Mouse (Mus musculus): Measurements from ENCODE around the gene Fcgr1.
A peak's percentile ranks its signal among the peaks of the same experiment; 100 is the strongest.
"Not testable (repeated sequence)": the region's sequence is repeated elsewhere in the genome, so short reads cannot be mapped to it uniquely, and the experiment has no call there.

Gene Fcgr1

DNA sequence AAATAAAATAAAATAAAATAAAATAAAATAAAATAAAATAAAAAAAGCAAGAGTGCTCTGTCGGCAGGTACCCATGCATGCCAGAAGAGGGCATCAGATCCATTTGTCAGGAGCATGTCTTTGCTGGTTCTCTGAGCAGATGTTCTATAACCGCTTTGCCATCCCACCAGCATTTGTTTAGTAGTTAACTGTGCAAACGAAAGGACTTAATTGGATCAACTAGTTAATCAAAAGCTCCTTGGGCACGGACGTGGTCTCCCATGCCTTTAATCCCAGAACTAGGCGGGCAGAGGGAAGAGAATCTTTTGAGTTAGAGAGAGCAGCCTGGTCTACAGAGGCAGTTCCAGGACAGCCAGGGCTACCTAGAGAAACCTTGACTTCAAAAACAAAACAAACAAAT, 33.4 kb upstream of the Fcgr1 start:
- DNase-seq: no peak

DNA sequence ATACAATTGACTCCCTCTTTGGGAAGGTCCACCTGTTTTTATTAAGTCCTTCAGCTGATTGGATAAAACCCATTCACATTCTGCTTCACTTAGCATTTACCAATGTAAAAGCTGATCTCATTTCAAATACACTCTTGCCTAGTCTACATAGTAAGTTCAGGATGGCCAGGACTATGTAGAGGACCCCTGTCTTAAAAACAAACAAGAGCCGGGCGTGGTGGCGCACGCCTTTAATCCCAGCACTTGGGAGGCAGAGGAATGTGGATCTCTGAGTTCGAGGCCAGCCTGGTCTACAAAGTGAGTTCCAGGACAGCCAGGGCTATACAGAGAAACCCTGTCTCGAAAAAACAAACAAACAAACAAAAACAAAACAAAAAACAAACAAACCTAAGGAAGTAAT, 30.0 kb upstream of the Fcgr1 start:
- not testable (repeated sequence) for DNase-seq

- DNase-seq: no peak
Observed at GRCm38 (mm10) chr3:96322609-96323008, 28.8 kb upstream of the Fcgr1 start.

DNA sequence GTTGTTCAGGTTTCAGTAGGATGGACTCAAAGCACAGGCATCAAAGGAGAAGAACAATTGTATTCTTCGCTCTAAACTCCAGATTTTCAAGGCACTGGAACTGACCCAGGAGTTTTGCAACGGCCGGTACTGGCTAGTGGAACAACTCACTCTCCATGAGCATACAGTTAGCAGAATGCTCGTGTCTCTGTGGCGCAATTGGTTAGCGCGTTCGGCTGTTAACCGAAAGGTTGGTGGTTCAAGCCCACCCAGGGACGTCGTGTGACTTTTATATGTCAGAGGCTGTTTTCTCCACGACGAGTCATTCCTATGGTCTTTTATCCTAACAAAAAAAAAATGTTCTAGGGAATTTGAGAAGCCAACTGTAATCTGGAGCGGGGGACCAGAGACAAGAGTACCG, 28.1 kb upstream of the Fcgr1 start:
- DNase-seq: no peak

DNA sequence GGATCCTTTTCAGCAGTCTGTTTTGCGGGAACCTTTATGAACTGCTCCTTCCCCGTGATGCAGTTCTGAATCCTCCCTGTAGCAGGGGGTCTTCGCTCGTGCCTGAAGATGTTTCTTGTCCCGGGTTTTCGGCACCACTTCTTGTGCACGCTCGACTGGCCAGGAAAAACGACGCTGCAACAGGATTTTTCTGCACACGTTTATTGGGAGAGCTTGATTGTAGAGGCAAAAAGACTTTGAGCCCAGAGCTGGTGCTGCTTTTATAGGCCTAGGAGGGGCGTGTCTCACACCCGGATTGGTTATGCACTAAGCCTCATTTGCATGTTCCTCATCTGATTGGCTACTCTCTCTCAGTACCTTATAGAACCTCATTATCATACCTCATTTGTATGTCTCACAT, 26.2 kb upstream of the Fcgr1 start:
- not testable (repeated sequence) for DNase-seq

GRCm38 (mm10) chr3:96312341-96313098, 18.8 kb upstream of the Fcgr1 start:
- no peak for DNase-seq

GRCm38 (mm10) chr3:96309441-96309840, 15.7 kb upstream of the Fcgr1 start:
- DNase-seq: no peak

DNA sequence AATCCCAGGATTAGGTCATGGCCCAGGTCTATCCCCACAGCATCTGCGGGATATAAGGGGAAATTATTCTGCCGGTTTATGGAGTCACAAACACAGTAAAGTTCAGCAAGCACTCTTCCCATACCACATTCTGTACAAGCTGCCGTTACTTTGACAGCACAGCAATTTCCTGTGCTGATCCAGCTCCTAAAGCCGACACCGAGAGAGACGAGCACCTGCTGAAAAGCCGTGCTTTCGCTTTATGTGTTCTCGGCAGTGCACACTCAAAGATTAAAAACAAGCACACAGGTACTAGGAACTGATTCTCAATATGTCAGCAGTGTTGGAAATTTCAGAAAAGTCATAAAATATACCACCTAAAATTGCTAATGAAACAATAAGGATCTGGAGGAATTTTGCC, 12.7 kb upstream of the Fcgr1 start:
- DNase-seq: no peak

- DNase-seq: no peak
Observed at GRCm38 (mm10) chr3:96302076-96302475, 8.3 kb upstream of the Fcgr1 start.

- no peak for DNase-seq
Observed at GRCm38 (mm10) chr3:96300706-96301529, 7.1 kb upstream of the Fcgr1 start.

DNA sequence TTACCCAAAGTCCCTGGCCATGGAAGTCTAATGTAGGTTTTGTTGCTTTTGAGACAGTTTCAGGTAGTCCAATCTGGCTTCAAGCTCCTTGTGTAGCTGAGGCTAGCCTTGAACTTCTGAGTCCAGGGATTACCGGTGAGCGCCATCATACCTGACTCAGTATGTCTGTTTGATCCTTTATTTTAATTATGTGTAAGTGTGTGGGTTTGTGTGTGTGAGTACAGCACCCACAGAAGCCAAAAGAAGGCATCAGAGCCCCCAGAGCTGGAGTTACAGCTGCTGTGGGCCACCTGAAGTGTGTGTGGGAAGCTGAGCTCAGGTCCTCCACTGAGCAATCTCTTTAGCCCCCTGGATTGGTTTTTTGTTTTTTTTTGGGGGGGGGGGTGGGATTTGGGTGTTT, 5.8 kb upstream of the Fcgr1 start:
- no peak for DNase-seq

DNA sequence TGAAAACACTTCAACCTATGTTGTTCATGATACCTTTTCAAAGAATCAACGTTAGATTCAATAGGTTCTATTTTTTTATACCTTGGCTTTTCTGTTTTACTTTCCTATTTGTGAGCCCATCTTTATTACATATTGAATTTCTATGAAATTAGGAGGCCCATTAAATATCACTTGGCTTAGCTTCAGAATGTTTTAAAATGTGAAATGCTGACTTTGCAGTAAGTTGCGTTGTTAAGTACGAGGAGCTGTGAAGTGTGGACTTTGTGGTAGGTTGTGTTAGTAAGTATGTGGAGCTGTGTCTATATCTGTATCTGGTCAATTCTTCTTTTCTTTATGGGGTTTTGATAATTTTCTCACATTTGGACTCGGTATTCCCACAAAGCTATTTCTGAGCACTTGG, 4.6 kb upstream of the Fcgr1 start:
- no peak for DNase-seq

DNA sequence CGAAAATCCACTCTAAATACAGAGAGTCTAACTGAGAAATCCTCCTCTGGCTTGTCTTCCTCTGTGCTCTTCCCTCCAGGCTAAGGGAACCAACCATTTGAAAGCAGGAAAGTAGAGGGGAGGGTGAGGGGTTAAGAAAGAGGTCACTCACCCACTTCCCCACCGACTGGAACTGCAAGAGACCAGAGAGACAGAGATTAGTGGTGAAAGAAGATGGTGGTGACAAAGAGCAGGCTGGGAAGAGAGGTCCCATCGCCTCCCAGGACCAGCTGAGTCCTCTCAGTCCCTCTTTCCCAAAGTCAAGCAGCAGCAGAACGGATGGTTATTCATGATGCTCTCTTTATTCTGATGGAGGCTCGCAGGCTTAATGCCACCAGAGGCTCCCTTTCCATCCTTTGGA, 401 bp downstream of the Fcgr1 start:
- no peak for DNase-seq

GRCm38 (mm10) chr3:96292641-96293040, 1.1 kb downstream of the Fcgr1 start:
- DNase-seq: no peak

DNA sequence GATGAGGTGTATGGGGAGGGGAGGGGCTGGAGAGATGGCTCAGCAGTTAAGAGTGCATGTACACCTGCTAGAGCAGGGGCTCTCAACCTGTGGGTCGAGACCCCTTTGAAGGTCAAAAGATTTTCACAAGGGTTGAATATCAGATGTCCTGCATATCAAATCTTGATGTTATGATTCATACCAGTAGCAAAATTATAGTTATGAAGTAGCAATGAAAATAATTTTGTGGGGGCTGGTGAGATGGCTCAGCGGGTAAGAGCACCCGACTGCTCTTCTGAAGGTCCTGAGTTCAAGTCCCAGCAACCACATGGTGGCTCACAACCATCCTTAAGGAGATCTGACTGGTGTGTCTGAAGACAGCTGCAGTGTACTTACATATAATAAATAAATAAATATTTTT, 3.0 kb downstream of the Fcgr1 start:
- DNase-seq: not testable (repeated sequence)

GRCm38 (mm10) chr3:96289201-96289600, 4.6 kb downstream of the Fcgr1 start:
- DNase-seq: no peak

GRCm38 (mm10) chr3:96287334-96287733, 6.4 kb downstream of the Fcgr1 start:
- DNase-seq: peak in 1 of 2 experiments; percentile 31

DNA sequence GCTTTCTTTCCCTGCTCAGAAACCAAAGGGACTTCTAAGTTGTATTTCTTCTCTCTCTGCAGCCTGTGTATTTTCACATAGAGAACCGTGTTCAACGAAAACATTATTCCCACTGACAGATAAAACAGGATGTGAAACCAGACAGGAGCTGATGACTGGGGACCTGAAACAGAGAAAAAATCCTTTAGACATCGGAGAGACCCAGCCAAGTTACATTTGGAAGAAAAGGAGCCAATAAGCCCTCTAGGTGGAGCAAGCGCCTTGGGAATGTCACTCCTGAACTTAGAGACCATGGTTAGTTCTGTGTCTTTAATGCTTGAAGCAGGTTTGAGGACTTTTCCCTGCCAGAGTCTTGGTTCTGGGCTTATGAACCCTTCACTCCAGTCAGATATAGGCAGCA, 9.3 kb downstream of the Fcgr1 start:
- peak; percentile 46 to 47 for DNase-seq

- DNase-seq: no peak
Observed at GRCm38 (mm10) chr3:96280660-96281059, 13.1 kb downstream of the Fcgr1 start.

- peak; percentile 95 to 96 for DNase-seq
Observed at GRCm38 (mm10) chr3:96277800-96278624, 15.8 kb downstream of the Fcgr1 start.

GRCm38 (mm10) chr3:96277428-96277799, 16.4 kb downstream of the Fcgr1 start:
- peak; percentile 63 to 64 for DNase-seq

DNA sequence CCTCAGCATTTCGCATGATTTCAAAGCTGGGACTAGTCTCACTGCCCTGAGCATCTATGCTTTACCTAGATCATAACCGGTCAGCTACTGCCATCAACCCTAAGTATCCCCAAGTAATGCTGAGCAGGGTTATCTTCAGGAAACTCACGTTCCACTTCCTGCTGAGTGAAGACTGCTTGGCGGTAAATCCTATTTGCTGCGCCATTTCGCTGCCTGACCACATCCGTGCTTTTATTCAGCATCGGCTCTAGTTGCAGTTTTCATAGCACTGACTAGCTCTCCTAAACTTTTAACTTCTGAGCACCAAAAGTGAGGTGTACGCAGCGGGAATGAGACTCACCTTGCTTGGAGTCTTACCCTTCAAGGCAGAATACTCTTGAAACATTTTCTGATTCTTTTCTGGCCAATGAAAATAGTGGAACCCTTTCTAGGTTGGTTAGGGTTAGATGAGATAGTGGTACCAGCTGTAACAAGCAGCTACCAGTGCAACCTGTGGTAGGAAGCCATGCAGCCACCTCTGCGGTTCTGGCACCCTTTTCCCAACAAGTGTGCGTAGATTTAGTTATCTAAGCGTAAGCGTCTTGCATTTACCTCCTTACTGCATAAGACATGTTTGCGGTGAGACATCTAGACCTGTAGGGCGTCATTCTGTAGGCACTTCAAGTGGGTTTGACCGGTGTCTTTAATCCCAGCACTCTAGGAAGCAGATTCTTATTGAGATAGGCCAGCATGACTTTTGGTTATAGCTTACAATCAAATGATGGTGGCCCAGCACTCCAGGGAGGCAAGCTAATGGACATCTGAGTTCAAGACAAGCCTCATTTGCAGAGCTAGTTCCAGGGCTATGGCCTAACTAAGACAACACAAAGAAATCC, 19.9 kb downstream of the Fcgr1 start:
- DNase-seq: no peak

Data from cerebellum, postnatal 10 days (tissue).